Mouse (Mus musculus) testis, adult 2 months (tissue): ENCODE data around the gene Tbc1d10a.

Source experiments
- CTCF ChIP-seq: fragments of 200-500 bp; IDR thresholded peaks from 2 replicates; pipeline ENCODE4 v1.5.1; 2012; ENCODE audit warnings: low read depth, mild to moderate bottlenecking, inconsistent platforms, low read length, moderate library complexity; ENCODE audit not compliant: control insufficient read depth, insufficient read depth, insufficient replicate concordance
- POLR2A ChIP-seq: fragments of 200-500 bp; IDR thresholded peaks from 2 replicates; pipeline ENCODE4 v1.6.1; 2012; ENCODE audit warnings: low read depth, mild to moderate bottlenecking, inconsistent platforms, low read length, moderate library complexity; ENCODE audit not compliant: control insufficient read depth

DNA sequence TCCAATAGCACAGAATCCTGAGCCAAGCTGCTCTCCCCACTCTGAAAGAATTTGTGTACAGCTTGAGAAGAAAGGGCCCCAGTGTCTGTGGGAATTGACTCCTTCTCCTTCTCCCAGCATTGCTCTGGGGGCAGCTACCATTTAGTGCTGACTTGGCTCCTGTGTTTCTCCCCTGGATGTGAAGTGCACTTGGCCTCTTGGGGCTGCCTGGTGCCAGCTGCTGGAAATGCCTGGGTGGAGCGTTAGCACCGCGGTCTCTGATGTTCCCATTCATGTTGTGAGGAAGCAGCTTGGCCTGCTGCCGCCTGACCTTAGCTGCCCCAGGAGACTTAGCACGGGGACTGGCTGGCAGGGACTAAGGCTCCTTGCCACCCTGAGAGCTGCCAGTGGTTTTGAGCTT is 12.0 kb upstream of the Tbc1d10a start:
- TF ChIP-seq CTCF = no peak
- no peak for TF ChIP-seq POLR2A
